Mouse (Mus musculus) C2C12 (cell line): ENCODE results near the gene Eml2.

Experiments used
- CEBPB ChIP-seq: IDR thresholded peaks from one replicate; pipeline ENCODE4 v1.6.1; 2011; ENCODE audit warnings: low read depth, mild to moderate bottlenecking, control low read depth, moderate library complexity
- CTCF ChIP-seq: IDR thresholded peaks from one replicate; pipeline ENCODE4 v1.5.1; 2011; ENCODE audit not compliant: control insufficient read depth, insufficient read depth, insufficient read length
- USF1 ChIP-seq: IDR thresholded peaks from one replicate; pipeline ENCODE4 v1.6.1; 2011; ENCODE audit warnings: low read depth, mild to moderate bottlenecking, control low read depth, moderate library complexity

DNA sequence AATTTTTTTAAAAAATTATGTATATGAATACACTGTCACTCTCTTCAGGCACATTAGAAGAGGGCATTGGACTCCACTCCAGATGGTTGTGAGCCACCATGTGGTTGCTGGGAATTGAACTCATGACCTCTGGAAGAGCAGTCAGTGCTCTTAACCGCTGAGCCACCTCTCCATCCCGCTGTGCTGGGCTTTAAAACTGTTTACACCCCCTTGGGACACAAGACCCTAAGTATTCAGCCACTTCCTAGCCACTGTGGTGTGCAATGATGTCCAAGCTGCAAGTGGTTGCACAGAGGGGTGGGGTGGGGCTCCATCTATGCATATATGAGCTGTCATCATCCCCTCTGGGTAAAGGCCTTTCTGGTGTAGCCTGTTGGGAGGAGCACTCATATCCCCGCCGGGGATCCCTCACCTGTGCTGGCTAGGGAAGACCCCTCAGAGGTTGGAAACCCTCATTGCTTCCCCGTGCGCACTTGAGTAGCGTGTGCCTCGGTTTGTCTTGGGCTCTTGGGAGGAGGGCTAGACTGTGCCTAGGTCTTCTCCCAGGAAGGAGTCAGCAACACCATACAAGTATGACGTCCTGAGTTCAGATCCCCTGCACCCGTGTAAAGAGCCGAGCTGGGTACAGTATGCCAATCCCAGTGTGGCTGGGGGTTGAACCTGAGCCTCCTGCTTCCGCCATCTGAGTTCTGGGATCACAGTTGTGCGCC, 32.1 kb downstream of the Eml2 start:
- TF ChIP-seq CTCF (no peak), CEBPB (no peak), USF1 (no peak)
